Mouse (Mus musculus): Measurements from ENCODE around the gene Hist2h3c1. TPM values are rescaled to one million over a fixed set of nuclear protein-coding genes. Genes with fewer than 3 reads are reported as not detected.
A peak's percentile ranks its signal among the peaks of the same experiment; 100 is the strongest.
"Not testable (repeated sequence)": the region's sequence is repeated elsewhere in the genome, so short reads cannot be mapped to it uniquely, and the experiment has no call there.

The Hist2h3c1 gene
- polyA plus RNA-seq, 1 experiment, result not detected

- TF ChIP-seq CTCF (IDR thresholded peaks at IDR 0.05; ENCODE audit: extremely low read depth, insufficient read depth, insufficient read length, insufficient replicate concordance) (no peak), POLR2A (IDR thresholded peaks at IDR 0.05; ENCODE audit: low read depth, low read length) (no peak)
- no peak for DNase-seq (ENCODE audit: low read depth in 1 of 2, low spot score in 2 of 2)
- 75% methylated on average over 4 of the region's 4 CpGs for WGBS
- Histone ChIP-seq H3K36me3 (ENCODE audit: control insufficient read depth, insufficient read depth, low read length) (no peaks in the 10 kb centered on the region), H3K4me3 (ENCODE audit: extremely low read depth, insufficient read depth, insufficient read length) (no peak overlapping the region), H3K27me3 (ENCODE audit: control insufficient read depth, insufficient read depth, low read length) (no peaks in the 10 kb centered on the region), H3K27ac (ENCODE audit: insufficient read depth, low read length) (peak overlapping the region; percentile 8; the same call in 1 of the 2 replicates), H3K4me1 (ENCODE audit: control insufficient read depth, insufficient read depth, insufficient read length) (peaks cover 7% of the 10 kb centered on the region; the same call in 1 of the 2 replicates)
These were observed 21.1 kb downstream of the Hist2h3c1 start for GRCm38 (mm10) chr3:96267541-96267940.

- Histone ChIP-seq H3K27me3 (ENCODE audit: control insufficient read depth, insufficient read depth, low read length) (no peaks in the 10 kb centered on the region), H3K27ac (ENCODE audit: insufficient read depth, low read length) (peak within 1 kb of the TSS; percentile 97), H3K36me3 (ENCODE audit: control insufficient read depth, insufficient read depth, low read length) (no peaks in the 10 kb centered on the region), H3K4me3 (ENCODE audit: extremely low read depth, insufficient read depth, insufficient read length) (peak within 1 kb of the TSS; percentile 73), H3K4me1 (ENCODE audit: control insufficient read depth, insufficient read depth, insufficient read length) (peaks cover 7% of the 10 kb centered on the region; the same call in 1 of the 2 replicates)
- peak; percentile 94 for TF ChIP-seq POLR2A (IDR thresholded peaks at IDR 0.05; ENCODE audit: low read depth, low read length)
- TF ChIP-seq CTCF (IDR thresholded peaks at IDR 0.05; ENCODE audit: extremely low read depth, insufficient read depth, insufficient read length, insufficient replicate concordance), result no peak
- peak; percentile 69 to 75 for DNase-seq (ENCODE audit: low read depth in 1 of 2, low spot score in 2 of 2)
- WGBS, result 21% methylated on average over 30 of the region's 30 CpGs
These were observed 21.7 kb downstream of the Hist2h3c1 start, which contains the start of gene Hist2h3b for GRCm38 (mm10) chr3:96268051-96268775. Hist2h3b (plus strand) TSS chr3:96268654.

- Histone ChIP-seq H3K4me3 (ENCODE audit: extremely low read depth, insufficient read depth, insufficient read length) (peak overlapping the region; percentile 58), H3K27ac (ENCODE audit: insufficient read depth, low read length) (peak overlapping the region; percentile 97)
- DNase-seq (ENCODE audit: low read depth in 1 of 2, low spot score in 2 of 2); H3K36me3 ChIP-seq (ENCODE audit: control insufficient read depth, insufficient read depth, low read length); H3K4me1 ChIP-seq (ENCODE audit: control insufficient read depth, insufficient read depth, insufficient read length); H3K27me3 ChIP-seq (ENCODE audit: control insufficient read depth, insufficient read depth, low read length): not testable (repeated sequence)
- under 1% methylated on average over 16 of the region's 44 CpGs for WGBS
These were observed 22.4 kb downstream of the Hist2h3c1 start for GRCm38 (mm10) chr3:96268776-96269378.

- Histone ChIP-seq H3K27me3 (ENCODE audit: control insufficient read depth, insufficient read depth, low read length) (no peaks in the 10 kb centered on the region), H3K27ac (ENCODE audit: insufficient read depth, low read length) (peak within 1 kb of the TSS; percentile 97), H3K4me1 (ENCODE audit: control insufficient read depth, insufficient read depth, insufficient read length) (peaks cover 6% of the 10 kb centered on the region; the same call in 1 of the 2 replicates), H3K4me3 (ENCODE audit: extremely low read depth, insufficient read depth, insufficient read length) (peak within 1 kb of the TSS; percentile 73), H3K36me3 (ENCODE audit: control insufficient read depth, insufficient read depth, low read length) (no peaks in the 10 kb centered on the region)
- peak; percentile 83 to 97 for DNase-seq (ENCODE audit: low read depth in 1 of 2, low spot score in 2 of 2)
- TF ChIP-seq CTCF (IDR thresholded peaks at IDR 0.05; ENCODE audit: extremely low read depth, insufficient read depth, insufficient read length, insufficient replicate concordance) (no peak), POLR2A (IDR thresholded peaks at IDR 0.05; ENCODE audit: low read depth, low read length) (peak; percentile 99)
- under 1% methylated on average over 45 of the region's 45 CpGs for WGBS
These were observed 23.3 kb downstream of the Hist2h3c1 start, which contains the start of gene Hist2h2bb for GRCm38 (mm10) chr3:96269511-96270474. Hist2h2bb (plus strand) TSS chr3:96269752.

GRCm38 (mm10) chr3:96273591-96274465 is 27.3 kb downstream of the Hist2h3c1 start:
- Histone ChIP-seq H3K27ac (ENCODE audit: insufficient read depth, low read length) (peak overlapping the region; percentile 35), H3K27me3 (ENCODE audit: control insufficient read depth, insufficient read depth, low read length) (no peaks in the 10 kb centered on the region), H3K4me3 (ENCODE audit: extremely low read depth, insufficient read depth, insufficient read length) (no peak overlapping the region), H3K4me1 (ENCODE audit: control insufficient read depth, insufficient read depth, insufficient read length) (peaks cover 5% of the 10 kb centered on the region; the same call in 1 of the 2 replicates), H3K36me3 (ENCODE audit: control insufficient read depth, insufficient read depth, low read length) (no peaks in the 10 kb centered on the region)
- 45% methylated on average over 17 of the region's 17 CpGs for WGBS
- TF ChIP-seq POLR2A (IDR thresholded peaks at IDR 0.05; ENCODE audit: low read depth, low read length) (no peak), CTCF (IDR thresholded peaks at IDR 0.05; ENCODE audit: extremely low read depth, insufficient read depth, insufficient read length, insufficient replicate concordance) (no peak)
- peak in 1 of 2 experiments; percentile 35 for DNase-seq (ENCODE audit: low read depth in 1 of 2, low spot score in 2 of 2)

DNA sequence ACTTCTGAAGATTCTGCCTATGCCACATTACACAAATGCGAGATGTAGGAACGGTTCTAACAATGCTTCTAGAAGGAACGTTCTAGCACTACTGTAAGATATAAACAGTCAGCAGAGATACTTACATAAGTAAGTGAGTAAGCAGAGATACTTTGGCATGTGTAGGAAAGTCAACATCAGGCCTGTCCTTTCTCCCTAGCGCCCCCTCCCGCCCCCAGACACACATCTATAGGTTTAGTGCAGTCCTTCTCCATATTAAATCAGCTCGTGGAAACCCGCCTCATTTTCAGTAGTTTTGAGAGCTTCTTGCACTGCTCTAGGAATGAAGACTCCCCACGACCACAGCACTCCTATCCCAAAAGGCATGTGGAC is 30.9 kb downstream of the Hist2h3c1 start:
- 16% methylated on average over 8 of the region's 8 CpGs for WGBS
- peak overlapping the region; percentile 62 for H3K27ac ChIP-seq (ENCODE audit: insufficient read depth, low read length)
- H3K4me1 ChIP-seq (ENCODE audit: control insufficient read depth, insufficient read depth, insufficient read length), result peaks cover 5% of the 10 kb centered on the region; the same call in 1 of the 2 replicates
- TF ChIP-seq CTCF (IDR thresholded peaks at IDR 0.05; ENCODE audit: extremely low read depth, insufficient read depth, insufficient read length, insufficient replicate concordance) (no peak), POLR2A (IDR thresholded peaks at IDR 0.05; ENCODE audit: low read depth, low read length) (no peak)
- DNase-seq (ENCODE audit: low read depth in 1 of 2, low spot score in 2 of 2), result peak; percentile 60 to 67
- no peaks in the 10 kb centered on the region for H3K27me3 ChIP-seq (ENCODE audit: control insufficient read depth, insufficient read depth, low read length)
- H3K4me3 ChIP-seq (ENCODE audit: extremely low read depth, insufficient read depth, insufficient read length), result peak overlapping the region; percentile 72; the same call in 1 of the 2 replicates
- no peaks in the 10 kb centered on the region for H3K36me3 ChIP-seq (ENCODE audit: control insufficient read depth, insufficient read depth, low read length)

Measured in spleen, adult 2 months (tissue).